In the genomic region with DNA sequence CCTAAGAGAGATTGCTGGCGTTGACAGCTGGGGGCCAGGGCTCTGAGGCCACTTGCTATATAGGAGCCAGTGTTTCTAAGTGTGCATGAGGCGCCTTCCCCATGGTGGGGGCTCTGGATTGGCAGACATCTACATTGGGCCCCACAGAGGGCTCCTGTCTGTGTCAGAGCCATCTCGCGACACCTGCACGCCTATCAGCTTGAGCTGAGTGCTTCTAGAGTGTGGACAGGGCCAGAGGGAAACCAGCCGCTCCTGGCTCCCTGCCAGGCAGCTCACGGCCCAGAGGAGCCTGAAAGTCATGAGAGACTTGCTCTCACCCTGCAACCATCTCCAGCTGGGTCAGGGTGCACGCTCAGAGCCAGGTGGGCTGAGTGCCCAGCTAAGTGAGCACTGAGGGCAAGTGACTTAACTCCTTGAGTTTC, we compare ENCODE assay signal across 7 mouse cellular contexts.
DNase-seq lines count a peak whose midpoint lies in the region; ATAC-seq and TF ChIP-seq lines count a peak whose summit lies in the region.

No protein-coding gene starts in this region.

- peak; percentile 34 for DNase-seq in Muller cell, postnatal 12 days (ENCODE audit: inconsistent ontology term)
- peak; percentile 82 for DNase-seq in adrenal gland, postnatal 14 days
- DNase-seq in heart, embryonic 10.5 days (ENCODE audit: low spot score) = peak; percentile 98
- DNase-seq in kidney, postnatal 10 days = peak; percentile 85
- peak; percentile 69 for DNase-seq in ovary, postnatal 36 days (ENCODE audit: low spot score)
- no peak for DNase-seq in forebrain, postnatal 0 days

- no peaks in the 10 kb centered on the region for H3K9me3 ChIP-seq in heart, embryonic 10.5 days
- no peaks in the 10 kb centered on the region for H3K9me3 ChIP-seq in forebrain, postnatal 0 days (ENCODE audit: low read length)

- no peak overlapping the region for H3K4me2 ChIP-seq in forebrain, postnatal 0 days (ENCODE audit: low read depth)

- H3K36me3 ChIP-seq in heart, embryonic 10.5 days = no peaks in the 10 kb centered on the region
- H3K36me3 ChIP-seq in forebrain, postnatal 0 days (ENCODE audit: insufficient read depth) = no peaks in the 10 kb centered on the region

- peak overlapping the region; percentile 12 for H3K4me3 ChIP-seq in heart, embryonic 10.5 days
- no peak overlapping the region for H3K4me3 ChIP-seq in forebrain, postnatal 0 days (ENCODE audit: low read depth, low read length)

- no peak overlapping the region for H3K9ac ChIP-seq in forebrain, postnatal 0 days

- no peak for ATAC-seq in forebrain, postnatal 0 days
- ATAC-seq in monocyte, adult 5-6 weeks (replicated peaks; ENCODE audit: insufficient number of reproducible peaks, low FRiP score, low TSS enrichment, poor library complexity, severe bottlenecking) = no peak

- 18% methylated on average over 8 of the region's 8 CpGs for WGBS in heart, embryonic 10.5 days
- WGBS in forebrain, postnatal 0 days = 63% methylated on average over 8 of the region's 8 CpGs

- H3K4me1 ChIP-seq in heart, embryonic 10.5 days = peaks cover 39% of the 10 kb centered on the region
- H3K4me1 ChIP-seq in forebrain, postnatal 0 days (ENCODE audit: insufficient read depth) = no peaks in the 10 kb centered on the region

- peak overlapping the region; percentile 84 for H3K27ac ChIP-seq in heart, embryonic 10.5 days
- H3K27ac ChIP-seq in forebrain, postnatal 0 days (ENCODE audit: low read depth, low read length) = no peak overlapping the region

- no peaks in the 10 kb centered on the region for H3K27me3 ChIP-seq in heart, embryonic 10.5 days (ENCODE audit: insufficient read depth, poor library complexity, severe bottlenecking)
- no peaks in the 10 kb centered on the region for H3K27me3 ChIP-seq in forebrain, postnatal 0 days (ENCODE audit: insufficient read depth, low read length)

- TF ChIP-seq CTCF in forebrain, postnatal 0 days (IDR thresholded peaks at IDR 0.05; ENCODE audit: low read depth) = no peak
